Mouse (Mus musculus): ENCODE results near the gene Tmem161b. TPM values are rescaled to one million over a fixed set of nuclear protein-coding genes. Genes with fewer than 3 reads are reported as not detected.

Tmem161b gene
- polyA plus RNA-seq, 1 experiment, result 15.9 TPM

GRCm38 (mm10) chr13:84344711-84345110 lies 122.6 kb downstream of the Tmem161b start:
- Histone ChIP-seq H3K27ac (ENCODE audit: insufficient read depth, low read length) (no peak overlapping the region), H3K4me1 (ENCODE audit: control insufficient read depth, insufficient read depth, low read length) (no peaks in the 10 kb centered on the region), H3K4me3 (ENCODE audit: insufficient read depth, low read length) (no peak overlapping the region)
- TF ChIP-seq POLR2A (IDR thresholded peaks at IDR 0.05; ENCODE audit: low read depth, low read length) (no peak), CTCF (IDR thresholded peaks at IDR 0.05; ENCODE audit: borderline replicate concordance, insufficient read depth, low read length) (no peak)

- Histone ChIP-seq H3K4me1 (ENCODE audit: control insufficient read depth, insufficient read depth, low read length) (no peaks in the 10 kb centered on the region), H3K4me3 (ENCODE audit: insufficient read depth, low read length) (no peak overlapping the region), H3K27ac (ENCODE audit: insufficient read depth, low read length) (no peak overlapping the region)
- TF ChIP-seq CTCF (IDR thresholded peaks at IDR 0.05; ENCODE audit: borderline replicate concordance, insufficient read depth, low read length), result no peak
- no peak for TF ChIP-seq POLR2A (IDR thresholded peaks at IDR 0.05; ENCODE audit: low read depth, low read length)
These were observed 123.0 kb downstream of the Tmem161b start for GRCm38 (mm10) chr13:84345114-84345513.
